Mouse (Mus musculus): ENCODE data around the gene Ldb2. TPM values are rescaled to one million over a fixed set of nuclear protein-coding genes. Genes with fewer than 3 reads are reported as not detected.

Gene Ldb2
- polyA plus RNA-seq, 1 experiment from 2014 or later = 8.8 TPM

DNA sequence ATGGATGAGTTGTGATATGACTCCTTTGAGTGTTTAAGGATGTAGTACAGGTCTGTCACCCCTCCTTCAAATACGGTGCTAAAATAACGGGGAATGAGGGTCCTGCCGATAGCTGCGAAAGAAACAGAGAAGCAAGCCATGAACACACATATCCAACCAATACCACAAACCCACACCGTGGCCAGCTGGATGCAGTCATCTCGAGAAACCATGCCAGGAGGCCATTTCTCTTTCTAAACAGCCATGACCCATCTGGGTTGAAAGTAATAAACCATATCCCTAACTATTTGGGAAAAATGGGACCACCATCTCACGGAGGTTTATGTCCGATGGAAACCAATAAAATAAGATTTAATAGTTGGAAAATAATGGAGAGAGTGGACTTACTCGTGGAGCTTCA is 257.7 kb downstream of the Ldb2 start:
- ATAC-seq (ENCODE audit: insufficient number of reproducible peaks, low FRiP score) = no peak
- Histone ChIP-seq H3K4me2 (no peak overlapping the region), H3K27me3 (replicated peaks) (no peaks in the 10 kb centered on the region), H3K4me1 (replicated peaks) (no peaks in the 10 kb centered on the region), H3K4me3 (no peak overlapping the region), H3K36me3 (no peaks in the 10 kb centered on the region), H3K9ac (no peak overlapping the region), H3K9me3 (replicated peaks) (no peaks in the 10 kb centered on the region), H3K27ac (ENCODE audit: poor library complexity, severe bottlenecking) (no peak overlapping the region)
- 81% methylated on average over 9 of the region's 9 CpGs for WGBS

DNA sequence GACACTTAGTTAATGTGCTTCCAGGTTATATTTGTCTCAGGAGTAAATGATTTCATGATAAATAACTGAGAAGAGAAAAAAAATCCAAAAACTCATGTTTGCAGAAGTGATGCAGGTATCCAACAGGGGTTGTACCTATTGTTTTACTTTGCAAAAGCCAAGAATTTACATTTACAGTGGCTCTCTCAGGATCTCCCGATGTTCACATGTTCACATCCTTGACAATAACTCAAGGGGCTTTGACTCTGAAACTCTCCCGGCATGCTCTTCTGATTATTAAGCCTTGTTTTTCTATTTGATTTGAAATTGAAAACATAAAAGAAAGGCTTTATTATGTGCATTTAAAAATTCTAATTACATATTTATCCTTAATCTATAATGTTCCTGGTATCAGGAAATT is 260.8 kb downstream of the Ldb2 start:
- Histone ChIP-seq H3K4me1 (replicated peaks) (no peaks in the 10 kb centered on the region), H3K9me3 (replicated peaks) (no peaks in the 10 kb centered on the region), H3K9ac (no peak overlapping the region), H3K36me3 (no peaks in the 10 kb centered on the region), H3K4me3 (no peak overlapping the region), H3K4me2 (no peak overlapping the region), H3K27ac (ENCODE audit: poor library complexity, severe bottlenecking) (no peak overlapping the region), H3K27me3 (replicated peaks) (0 out of 2 replicates have a peak, but pooled peaks cover 2% of the 10 kb centered on the region)
- no peak for ATAC-seq (ENCODE audit: insufficient number of reproducible peaks, low FRiP score)
- 88% methylated on average over 2 of the region's 2 CpGs for WGBS

DNA sequence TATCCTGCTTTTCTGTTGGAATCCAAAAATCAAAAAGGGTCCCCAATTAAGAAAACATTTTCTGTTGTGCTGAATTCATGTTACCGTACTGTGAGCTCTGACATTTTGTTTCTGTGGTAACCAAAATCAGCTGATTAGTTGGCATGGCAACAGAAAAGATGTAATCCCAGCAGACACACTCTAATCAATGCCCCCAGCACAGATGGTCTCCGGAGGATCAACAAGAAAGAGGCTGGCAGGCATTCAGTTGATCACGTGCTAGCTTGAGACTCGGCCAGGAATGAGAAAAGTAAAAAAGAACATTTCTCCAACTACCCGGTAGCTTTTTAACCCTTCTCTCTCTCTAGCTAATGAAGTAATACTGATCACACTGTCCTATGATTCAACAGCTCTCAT is 261.5 kb downstream of the Ldb2 start:
- Histone ChIP-seq H3K9me3 (replicated peaks) (no peaks in the 10 kb centered on the region), H3K27me3 (replicated peaks) (0 out of 2 replicates have a peak, but pooled peaks cover 3% of the 10 kb centered on the region), H3K9ac (no peak overlapping the region), H3K4me1 (replicated peaks) (no peaks in the 10 kb centered on the region), H3K36me3 (no peaks in the 10 kb centered on the region), H3K27ac (ENCODE audit: poor library complexity, severe bottlenecking) (no peak overlapping the region), H3K4me3 (no peak overlapping the region), H3K4me2 (no peak overlapping the region)
- WGBS = 26% methylated on average over 5 of the region's 5 CpGs
- ATAC-seq (ENCODE audit: insufficient number of reproducible peaks, low FRiP score) = no peak

DNA sequence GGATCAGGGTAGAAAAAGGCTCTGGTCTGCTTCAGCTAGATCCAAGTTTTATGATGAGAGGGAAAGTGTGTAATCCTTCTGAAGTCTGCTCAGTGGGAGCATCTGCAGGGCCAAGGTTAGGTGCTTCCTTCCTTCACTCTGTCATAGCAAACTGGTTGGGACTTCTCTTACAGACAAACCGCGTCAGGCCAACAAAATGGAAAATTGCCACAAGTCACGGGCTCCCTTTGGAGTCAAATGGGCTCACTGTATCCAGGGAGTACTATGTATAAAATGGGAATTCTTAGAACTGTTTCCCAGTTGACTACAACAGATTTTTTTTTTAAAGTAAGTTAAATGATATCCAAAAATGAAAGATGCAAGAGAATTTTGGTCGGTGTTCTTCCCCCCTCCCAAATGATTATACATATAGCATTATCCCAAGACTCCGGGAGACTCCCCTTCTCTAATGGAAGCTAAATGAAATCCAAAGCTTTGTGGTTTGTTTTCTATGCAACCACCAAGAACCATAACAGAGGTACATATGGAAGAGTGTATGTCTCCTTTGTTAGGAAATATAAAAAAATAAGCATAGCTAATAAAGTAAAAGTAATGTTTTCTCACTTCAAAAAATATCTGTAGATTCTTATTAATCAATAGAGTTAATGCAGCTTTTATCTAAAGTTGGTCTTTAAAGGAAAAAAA is 262.0 kb downstream of the Ldb2 start:
- ATAC-seq (ENCODE audit: insufficient number of reproducible peaks, low FRiP score) = no peak
- no peak overlapping the region for H3K9ac ChIP-seq
- no peaks in the 10 kb centered on the region for H3K4me1 ChIP-seq (replicated peaks)
- 81% methylated on average over 5 of the region's 5 CpGs for WGBS
- H3K36me3 ChIP-seq = no peaks in the 10 kb centered on the region
- 0 out of 2 replicates have a peak, but pooled peaks cover 3% of the 10 kb centered on the region for H3K27me3 ChIP-seq (replicated peaks)
- no peak overlapping the region for H3K27ac ChIP-seq (ENCODE audit: poor library complexity, severe bottlenecking)
- no peaks in the 10 kb centered on the region for H3K9me3 ChIP-seq (replicated peaks)
- no peak overlapping the region for H3K4me2 ChIP-seq
- no peak overlapping the region for H3K4me3 ChIP-seq

DNA sequence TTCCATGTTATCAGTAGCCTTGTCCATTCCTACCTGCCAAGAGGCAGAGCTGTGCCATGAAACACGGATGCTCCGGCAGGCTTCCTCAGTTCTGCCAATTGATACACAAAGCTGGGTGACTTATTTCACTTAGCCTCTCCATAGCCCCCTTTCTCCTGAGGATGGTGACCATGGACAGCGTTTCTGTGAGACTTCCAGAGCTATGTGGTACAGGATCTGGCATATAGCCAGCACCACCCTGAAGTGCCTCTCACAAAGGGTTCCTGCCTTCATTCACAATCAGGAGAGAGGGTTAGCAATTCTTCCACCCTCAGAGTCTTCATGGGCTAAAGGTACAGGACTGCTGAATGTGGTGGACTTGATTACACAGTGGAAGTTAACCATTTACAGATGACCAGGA is 270.0 kb downstream of the Ldb2 start:
- Histone ChIP-seq H3K27ac (ENCODE audit: poor library complexity, severe bottlenecking) (no peak overlapping the region), H3K4me2 (no peak overlapping the region), H3K4me3 (no peak overlapping the region), H3K9me3 (replicated peaks) (0 out of 2 replicates have a peak, but pooled peaks cover 3% of the 10 kb centered on the region), H3K9ac (no peak overlapping the region), H3K36me3 (no peaks in the 10 kb centered on the region), H3K27me3 (replicated peaks) (peaks cover 9% of the 10 kb centered on the region), H3K4me1 (replicated peaks) (peaks cover 3% of the 10 kb centered on the region; the same call in 1 of the 2 replicates)
- no peak for ATAC-seq (ENCODE audit: insufficient number of reproducible peaks, low FRiP score)
- WGBS = 53% methylated on average over 3 of the region's 3 CpGs

DNA sequence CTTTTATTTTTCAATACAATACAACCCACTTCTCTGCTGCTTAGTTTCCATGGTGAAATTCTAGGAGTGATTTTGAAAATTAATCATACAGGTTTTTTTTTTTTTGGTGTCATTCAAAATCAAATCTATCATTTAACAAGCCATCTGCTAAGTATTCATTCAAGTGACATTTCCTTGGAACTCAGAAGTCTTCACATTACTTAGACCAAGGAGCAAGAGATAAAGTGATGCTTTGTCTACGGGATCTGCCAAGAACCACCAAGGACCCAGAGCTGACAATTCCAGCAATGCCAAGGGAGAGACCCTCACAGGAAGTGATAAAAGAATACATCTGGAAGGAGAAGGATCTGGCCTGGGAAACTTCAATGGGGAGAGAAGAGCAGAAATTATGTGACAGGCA is 270.5 kb downstream of the Ldb2 start:
- no peak for ATAC-seq (ENCODE audit: insufficient number of reproducible peaks, low FRiP score)
- no peaks in the 10 kb centered on the region for H3K36me3 ChIP-seq
- 43% methylated on average over 1 of the region's 1 CpGs for WGBS
- H3K27me3 ChIP-seq (replicated peaks) = peaks cover 9% of the 10 kb centered on the region
- no peak overlapping the region for H3K4me3 ChIP-seq
- H3K4me1 ChIP-seq (replicated peaks) = peaks cover 3% of the 10 kb centered on the region; the same call in 1 of the 2 replicates
- no peak overlapping the region for H3K9ac ChIP-seq
- H3K4me2 ChIP-seq = no peak overlapping the region
- 0 out of 2 replicates have a peak, but pooled peaks cover 3% of the 10 kb centered on the region for H3K9me3 ChIP-seq (replicated peaks)
- H3K27ac ChIP-seq (ENCODE audit: poor library complexity, severe bottlenecking) = no peak overlapping the region

DNA sequence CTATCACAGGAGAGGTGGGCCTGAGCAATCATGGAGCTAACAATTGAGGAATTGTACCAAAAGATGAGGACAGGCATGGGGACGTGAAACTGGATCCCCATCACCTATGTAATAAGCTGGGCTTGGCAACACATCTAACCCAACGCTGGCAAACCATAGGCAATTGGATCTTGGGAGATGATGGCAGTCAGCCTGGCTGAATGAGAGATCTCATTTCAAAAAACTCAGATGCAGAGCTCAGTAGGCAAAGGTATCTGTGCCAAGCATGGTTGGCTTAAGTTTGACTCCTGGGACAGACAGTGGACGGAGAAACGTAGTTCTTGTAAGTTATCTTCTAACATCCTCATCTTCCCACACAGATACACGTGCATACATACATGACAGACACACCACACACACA is 294.3 kb downstream of the Ldb2 start:
- no peaks in the 10 kb centered on the region for H3K4me1 ChIP-seq (replicated peaks)
- no peak overlapping the region for H3K9ac ChIP-seq
- ATAC-seq (ENCODE audit: insufficient number of reproducible peaks, low FRiP score) = no peak
- H3K9me3 ChIP-seq (replicated peaks) = no peaks in the 10 kb centered on the region
- H3K4me2 ChIP-seq = no peak overlapping the region
- no peaks in the 10 kb centered on the region for H3K36me3 ChIP-seq
- no peaks in the 10 kb centered on the region for H3K27me3 ChIP-seq (replicated peaks)
- no peak overlapping the region for H3K4me3 ChIP-seq
- no peak overlapping the region for H3K27ac ChIP-seq (ENCODE audit: poor library complexity, severe bottlenecking)
- WGBS = 85% methylated on average over 5 of the region's 5 CpGs

DNA sequence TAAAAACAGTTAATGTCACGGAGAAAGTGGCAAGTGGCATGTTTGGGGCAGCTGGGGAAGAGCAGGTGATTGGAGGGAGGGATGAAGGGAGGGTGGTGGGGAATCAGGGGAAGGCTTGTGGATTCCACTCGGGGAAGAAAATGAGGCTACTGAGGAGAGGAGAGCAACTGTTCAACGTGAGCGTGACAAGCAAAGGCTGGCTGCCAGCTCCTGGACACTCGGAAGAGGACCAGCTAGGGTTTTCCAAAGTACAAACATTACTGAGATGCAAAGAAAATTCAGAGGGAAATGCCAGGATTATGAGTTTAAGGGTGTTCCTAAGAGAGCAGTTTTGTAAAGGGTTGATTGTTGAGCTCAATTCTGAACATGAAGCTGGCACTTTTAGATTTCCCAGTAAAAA is 294.7 kb downstream of the Ldb2 start:
- Histone ChIP-seq H3K4me2 (no peak overlapping the region), H3K9ac (no peak overlapping the region), H3K4me1 (replicated peaks) (no peaks in the 10 kb centered on the region), H3K9me3 (replicated peaks) (no peaks in the 10 kb centered on the region), H3K27ac (ENCODE audit: poor library complexity, severe bottlenecking) (no peak overlapping the region), H3K27me3 (replicated peaks) (no peaks in the 10 kb centered on the region), H3K36me3 (no peaks in the 10 kb centered on the region), H3K4me3 (no peak overlapping the region)
- WGBS = 62% methylated on average over 5 of the region's 5 CpGs
- ATAC-seq (ENCODE audit: insufficient number of reproducible peaks, low FRiP score) = no peak

DNA sequence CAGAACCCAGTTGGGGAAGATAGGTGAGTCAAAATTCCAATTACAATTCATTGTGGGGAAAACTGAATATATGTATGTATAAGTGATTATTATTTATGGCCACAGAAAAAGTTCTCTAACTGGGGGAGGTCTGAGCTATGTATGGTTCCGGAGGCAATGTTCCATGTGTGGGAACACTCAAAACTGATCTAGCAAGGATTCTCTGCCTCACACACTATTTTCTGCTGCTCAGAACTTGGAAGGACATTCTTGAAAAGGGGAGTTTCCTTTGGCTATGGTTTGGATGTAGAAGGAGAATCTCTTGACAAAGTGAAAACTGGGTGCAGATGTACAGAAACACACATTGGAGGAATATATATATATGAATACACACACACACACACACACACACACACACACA is 301.3 kb downstream of the Ldb2 start:
- no peaks in the 10 kb centered on the region for H3K36me3 ChIP-seq
- 89% methylated on average over 1 of the region's 1 CpGs for WGBS
- no peaks in the 10 kb centered on the region for H3K9me3 ChIP-seq (replicated peaks)
- no peak overlapping the region for H3K4me2 ChIP-seq
- no peak overlapping the region for H3K27ac ChIP-seq (ENCODE audit: poor library complexity, severe bottlenecking)
- no peak overlapping the region for H3K4me3 ChIP-seq
- H3K27me3 ChIP-seq (replicated peaks) = no peaks in the 10 kb centered on the region
- H3K9ac ChIP-seq = no peak overlapping the region
- H3K4me1 ChIP-seq (replicated peaks) = no peaks in the 10 kb centered on the region
- no peak for ATAC-seq (ENCODE audit: insufficient number of reproducible peaks, low FRiP score)

DNA sequence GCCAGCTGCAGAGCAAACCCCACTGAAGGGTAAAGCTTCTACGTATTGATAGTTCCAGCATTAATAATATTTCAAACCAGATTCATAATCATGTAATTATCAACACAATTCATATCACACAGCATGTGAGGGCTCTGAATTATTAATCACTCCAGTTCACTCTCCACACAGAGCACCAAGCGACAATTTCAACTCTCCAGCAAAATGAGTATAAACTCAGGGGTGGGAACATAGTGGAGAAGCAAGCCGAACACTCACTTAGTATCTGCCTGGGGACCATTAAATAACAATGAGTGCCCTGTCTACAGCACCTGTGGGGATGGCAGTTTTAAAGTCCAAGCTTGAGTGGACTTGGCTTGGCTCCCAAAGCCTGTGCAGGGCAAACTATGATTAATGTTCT is 302.6 kb downstream of the Ldb2 start:
- Histone ChIP-seq H3K4me3 (no peak overlapping the region), H3K36me3 (no peaks in the 10 kb centered on the region), H3K9me3 (replicated peaks) (no peaks in the 10 kb centered on the region), H3K4me1 (replicated peaks) (no peaks in the 10 kb centered on the region), H3K4me2 (no peak overlapping the region), H3K9ac (no peak overlapping the region), H3K27me3 (replicated peaks) (no peaks in the 10 kb centered on the region), H3K27ac (ENCODE audit: poor library complexity, severe bottlenecking) (no peak overlapping the region)
- ATAC-seq (ENCODE audit: insufficient number of reproducible peaks, low FRiP score) = no peak
- 88% methylated on average over 3 of the region's 3 CpGs for WGBS

DNA sequence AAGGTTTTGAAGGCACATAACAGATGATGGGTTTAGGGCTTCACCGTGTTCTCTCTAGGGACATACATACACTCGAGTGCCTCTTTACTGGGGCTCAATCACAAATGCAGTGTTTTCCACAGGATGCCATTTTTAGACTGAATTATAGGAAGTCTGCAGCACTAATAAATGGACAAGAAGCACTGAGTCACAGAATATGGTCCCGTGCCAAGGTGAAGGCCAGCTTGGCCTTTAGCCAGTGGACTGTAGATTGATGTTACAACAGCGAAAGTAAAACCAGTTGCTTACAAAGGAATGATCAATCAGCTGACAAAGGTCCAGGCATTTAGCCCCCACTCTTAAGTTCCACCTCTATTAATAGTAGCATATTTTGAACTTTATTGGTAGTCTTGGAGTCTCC is 304.4 kb downstream of the Ldb2 start:
- no peak overlapping the region for H3K4me2 ChIP-seq
- H3K27me3 ChIP-seq (replicated peaks) = no peaks in the 10 kb centered on the region
- no peaks in the 10 kb centered on the region for H3K4me1 ChIP-seq (replicated peaks)
- H3K9ac ChIP-seq = no peak overlapping the region
- H3K27ac ChIP-seq (ENCODE audit: poor library complexity, severe bottlenecking) = no peak overlapping the region
- 0 out of 2 replicates have a peak, but pooled peaks have one; percentile 33 for ATAC-seq (ENCODE audit: insufficient number of reproducible peaks, low FRiP score)
- H3K4me3 ChIP-seq = no peak overlapping the region
- WGBS = 68% methylated on average over 4 of the region's 4 CpGs
- no peaks in the 10 kb centered on the region for H3K9me3 ChIP-seq (replicated peaks)
- no peaks in the 10 kb centered on the region for H3K36me3 ChIP-seq

DNA sequence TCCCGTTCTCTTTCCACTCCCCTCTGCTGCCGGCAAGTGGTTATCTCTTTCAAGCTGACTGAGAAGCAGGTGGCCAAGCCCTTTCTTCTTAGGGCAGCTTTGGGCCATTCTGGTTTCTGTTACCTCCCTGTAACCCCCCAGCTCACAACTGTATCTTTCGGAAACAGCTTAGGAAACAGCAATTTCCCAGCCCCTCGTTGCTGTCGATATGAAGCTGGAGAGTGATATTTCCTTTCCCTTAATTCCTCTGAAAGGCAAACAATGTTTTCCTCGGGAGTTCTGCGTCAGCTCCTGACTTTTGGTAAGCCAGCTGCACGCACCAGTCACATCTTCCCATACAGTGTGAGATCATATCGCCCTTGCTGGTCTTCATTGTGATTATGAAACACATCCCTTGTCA is 305.3 kb downstream of the Ldb2 start:
- H3K27ac ChIP-seq (ENCODE audit: poor library complexity, severe bottlenecking) = peak overlapping the region; percentile 47; the same call in 1 of the 2 replicates

More for the DNA sequence above, 305.3 kb downstream of the Ldb2 start:
- no peak overlapping the region for H3K9ac ChIP-seq
- ATAC-seq (ENCODE audit: insufficient number of reproducible peaks, low FRiP score) = peak; percentile 69
- WGBS = 32% methylated on average over 9 of the region's 9 CpGs
- H3K9me3 ChIP-seq (replicated peaks) = no peaks in the 10 kb centered on the region
- H3K27me3 ChIP-seq (replicated peaks) = no peaks in the 10 kb centered on the region
- H3K36me3 ChIP-seq = no peaks in the 10 kb centered on the region
- no peaks in the 10 kb centered on the region for H3K4me1 ChIP-seq (replicated peaks)
- no peak overlapping the region for H3K4me3 ChIP-seq
- H3K4me2 ChIP-seq = peak overlapping the region; percentile 29; the same call in 1 of the 2 replicates

Data from heart, embryonic 12.5 days (tissue).